Mouse (Mus musculus) MEL (cell line): ENCODE measurements around the gene Zfp771. TPM values are rescaled to one million over a fixed set of nuclear protein-coding genes. Genes with fewer than 3 reads are reported as not detected.

Experiments
- DNase-seq: peaks from one replicate; pipeline ENCODE4 v3.0.0; 2011; ENCODE audit warnings: low read depth, low spot score
- H3K27ac ChIP-seq: 2 replicates; pipeline ENCODE4 v1.5.1; 2012; ENCODE audit warnings: low read depth, mild to moderate bottlenecking, control low read depth, low read length, moderate library complexity; ENCODE audit not compliant: control insufficient read depth
- H3K27me3 ChIP-seq, 2 experiments: fragments of 150-350 bp in 1 of 2; sonication (generic) in 1 of 2; 2 replicates each; pipeline ENCODE4 v1.6.1; 2012; ENCODE audit warnings: low read length in 2 of 2, mild to moderate bottlenecking in 2 of 2, improper control_type of control experiment in 1 of 2, moderate library complexity in 1 of 2; ENCODE audit not compliant: insufficient read depth in 2 of 2, control insufficient read depth in 1 of 2
- H3K36me3 ChIP-seq, 2 experiments: 2 replicates each; pipeline ENCODE4 v1.6.1; 2012 to 2014; ENCODE audit warnings: low read length in 2 of 2, improper control_type of control experiment in 1 of 2, inconsistent platforms in 1 of 2, mild to moderate bottlenecking in 1 of 2; ENCODE audit not compliant: insufficient read depth in 2 of 2, control insufficient read depth in 1 of 2
- H3K4me1 ChIP-seq, 2 experiments: fragments of 150-350 bp in 1 of 2; sonication (generic) in 1 of 2; 2 replicates each; pipeline ENCODE4 v1.6.1; 2012; ENCODE audit warnings: low read length in 2 of 2, improper control_type of control experiment in 1 of 2, mild to moderate bottlenecking in 1 of 2; ENCODE audit not compliant: insufficient read depth in 2 of 2, control insufficient read depth in 1 of 2
- H3K4me3 ChIP-seq, 2 experiments: fragments of 150-350 bp in 1 of 2; sonication (generic) in 1 of 2; 2 replicates each; pipeline ENCODE4 v1.5.1; 2012; ENCODE audit warnings: low read depth in 2 of 2, low read length in 2 of 2, mild to moderate bottlenecking in 2 of 2, moderate library complexity in 2 of 2, control low read depth in 1 of 2, improper control_type of control experiment in 1 of 2; ENCODE audit not compliant: control insufficient read depth in 1 of 2, insufficient read depth in 1 of 2
- H3K79me2 ChIP-seq: 2 replicates; pipeline ENCODE4 v1.6.1; 2012; ENCODE audit warnings: mild to moderate bottlenecking, low read length, moderate library complexity; ENCODE audit not compliant: control insufficient read depth, poor library complexity, insufficient read depth
- H3K9ac ChIP-seq: 2 replicates; pipeline ENCODE4 v1.6.1; 2012; ENCODE audit warnings: low read depth, mild to moderate bottlenecking, control low read depth, low read length, moderate library complexity; ENCODE audit not compliant: control insufficient read depth, poor library complexity, severe bottlenecking
- H3K9me3 ChIP-seq: fragments of 150-350 bp; sonication (generic); replicated peaks from 2 replicates; pipeline ENCODE4 v1.6.1; 2012; ENCODE audit warnings: mild to moderate bottlenecking, low read length, improper control_type of control experiment, moderate library complexity; ENCODE audit not compliant: insufficient read depth
- CHD1 ChIP-seq: IDR thresholded peaks from 2 replicates; pipeline ENCODE4 v1.6.1; 2012; ENCODE audit warnings: low read depth, mild to moderate bottlenecking, inconsistent platforms, low read length, improper control_type of control experiment
- CHD2 ChIP-seq: IDR thresholded peaks from 2 replicates; pipeline ENCODE4 v1.6.1; 2011; ENCODE audit warnings: low read length, improper control_type of control experiment
- CTCF ChIP-seq, 3 experiments: IDR thresholded peaks in 2 of 3; conservative IDR thresholded peaks in 1 of 3; 2 replicates each; pipeline ENCODE4 v1.5.1; 2011 to 2012; ENCODE audit warnings: low read length in 3 of 3, low read depth in 2 of 3, mild to moderate bottlenecking in 2 of 3, improper control_type of control experiment in 1 of 3, inconsistent platforms in 1 of 3, mixed read lengths in 1 of 3, moderate library complexity in 1 of 3; ENCODE audit not compliant: control insufficient read depth in 1 of 3, insufficient read depth in 1 of 3, poor library complexity in 1 of 3, severe bottlenecking in 1 of 3
- ELF1 ChIP-seq: IDR thresholded peaks from 2 replicates; pipeline ENCODE4 v1.6.1; 2014; ENCODE audit warnings: low read depth, mild to moderate bottlenecking, inconsistent platforms, low read length, improper control_type of control experiment, moderate library complexity
- EP300 ChIP-seq, 2 experiments: IDR thresholded peaks; 2 replicates each; pipeline ENCODE4 v1.6.1; 2011; ENCODE audit warnings: improper control_type of control experiment in 2 of 2, low read length in 2 of 2, low read depth in 1 of 2, mild to moderate bottlenecking in 1 of 2
- GABPA ChIP-seq: IDR thresholded peaks from 2 replicates; pipeline ENCODE4 v1.6.1; 2012; ENCODE audit warnings: low read depth, mild to moderate bottlenecking, inconsistent platforms, low read length, improper control_type of control experiment, moderate library complexity
- MAFK ChIP-seq: IDR thresholded peaks from 2 replicates; pipeline ENCODE4 v1.6.1; 2011; ENCODE audit warnings: low read depth, mild to moderate bottlenecking, low read length, improper control_type of control experiment, borderline replicate concordance
- MAX ChIP-seq: IDR thresholded peaks from 2 replicates; pipeline ENCODE4 v1.6.1; 2011; ENCODE audit warnings: low read length, improper control_type of control experiment
- MXI1 ChIP-seq: IDR thresholded peaks from 2 replicates; pipeline ENCODE4 v1.6.1; 2011; ENCODE audit warnings: mild to moderate bottlenecking, low read depth, low read length, improper control_type of control experiment
- MYC ChIP-seq: IDR thresholded peaks from 2 replicates; pipeline ENCODE4 v1.6.1; 2011; ENCODE audit warnings: low read depth, mild to moderate bottlenecking, low read length, improper control_type of control experiment, moderate library complexity
- RCOR1 ChIP-seq: IDR thresholded peaks from 2 replicates; pipeline ENCODE4 v1.6.1; 2012; ENCODE audit warnings: low read depth, mild to moderate bottlenecking, inconsistent platforms, low read length, improper control_type of control experiment
- SIN3A ChIP-seq: IDR thresholded peaks from 2 replicates; pipeline ENCODE4 v1.6.1; 2012; ENCODE audit warnings: low read length, improper control_type of control experiment, inconsistent platforms
- TAL1 ChIP-seq: IDR thresholded peaks from 2 replicates; pipeline ENCODE4 v1.6.1; 2012; ENCODE audit warnings: mild to moderate bottlenecking, inconsistent platforms, low read length, moderate library complexity, mixed read lengths
- TCF12 ChIP-seq: IDR thresholded peaks from 2 replicates; pipeline ENCODE4 v1.6.1; 2014; ENCODE audit warnings: low read depth, mild to moderate bottlenecking, inconsistent platforms, low read length, improper control_type of control experiment, moderate library complexity
- USF1 ChIP-seq: IDR thresholded peaks from 2 replicates; pipeline ENCODE4 v1.6.1; 2014; ENCODE audit warnings: low read depth, mild to moderate bottlenecking, inconsistent platforms, low read length, improper control_type of control experiment, moderate library complexity
- USF2 ChIP-seq, 2 experiments: IDR thresholded peaks; 2 replicates each; pipeline ENCODE4 v1.6.1; 2011 to 2012; ENCODE audit warnings: improper control_type of control experiment in 2 of 2, low read length in 2 of 2, borderline replicate concordance in 1 of 2, inconsistent platforms in 1 of 2, low read depth in 1 of 2, mild to moderate bottlenecking in 1 of 2; ENCODE audit not compliant: insufficient read depth in 1 of 2
- ZKSCAN1 ChIP-seq: IDR thresholded peaks from 2 replicates; pipeline ENCODE4 v1.6.1; 2012; ENCODE audit warnings: low read depth, mild to moderate bottlenecking, inconsistent platforms, low read length, improper control_type of control experiment, moderate library complexity
- ZMIZ1 ChIP-seq: IDR thresholded peaks from 2 replicates; pipeline ENCODE4 v1.6.1; 2012; ENCODE audit warnings: low read depth, mild to moderate bottlenecking, inconsistent platforms, low read length, improper control_type of control experiment, moderate library complexity
- ZNF384 ChIP-seq: IDR thresholded peaks from 2 replicates; pipeline ENCODE4 v1.6.1; 2012; ENCODE audit warnings: low read depth, mild to moderate bottlenecking, inconsistent platforms, low read length, improper control_type of control experiment
- polyA plus RNA-seq, 2 experiments: library from polyadenylated mRNA; stranded (reverse) in 1 of 2; unstranded in 1 of 2; fragments of >175 nt in 1 of 2; fragments of >200 nt in 1 of 2; gene quantifications; 2 replicates each; pipeline versions ENCODE4 v1.2.1 to v1.2.4; 2012; ENCODE audit warnings: low replicate concordance in 2 of 2, low read depth in 1 of 2; ENCODE audit not compliant: insufficient read length in 2 of 2, insufficient read depth in 1 of 2, missing spikeins in 1 of 2
- total RNA-seq: library from RNA; depleted of rRNA; stranded (reverse); fragments of 300-350 nt; gene quantifications from 2 replicates; pipeline ENCODE4 v1.2.3, GENCODE M21; 2012

Gene Zfp771
- total and polyA plus RNA-seq, 3 experiments = 33.4 to 58.3 TPM; not detected in 1

- no peak for DNase-seq
- TF ChIP-seq MXI1 (no peak), CTCF (IDR thresholded peaks at IDR 0.05 in 2 of 3, conservative IDR thresholded peaks at IDR 0.05 in 1 of 3; ENCODE audit: control insufficient read depth in 1 of 3, insufficient read depth in 1 of 3, low read depth in 2 of 3, low read length in 3 of 3, poor library complexity in 1 of 3, severe bottlenecking in 1 of 3) (no peak), TCF12 (no peak), ELF1 (no peak), GABPA (no peak), USF2 (IDR thresholded peaks at IDR 0.05; ENCODE audit: borderline replicate concordance in 1 of 2, insufficient read depth in 1 of 2, low read depth in 1 of 2, low read length in 2 of 2) (no peak), USF1 (no peak)
- Histone ChIP-seq H3K9me3 (no peaks in the 10 kb centered on the region), H3K27ac (no peak overlapping the region), H3K4me3 (peak overlapping the region; percentile 80 to 83), H3K79me2 (peaks cover 37% of the 10 kb centered on the region), H3K9ac (peak overlapping the region; percentile 94), H3K36me3 (peaks cover 0 to 14% of the 10 kb centered on the region in 2 experiments; a peak in 2 of 4 replicates), H3K4me1 (peaks cover 2 to 20% of the 10 kb centered on the region in 2 experiments; a peak in 3 of 4 replicates), H3K27me3 (no peaks in the 10 kb centered on the region)
These were observed 12.7 kb upstream of the Zfp771 start for GRCm38 (mm10) chr7:127231376-127231775.

- Histone ChIP-seq H3K27ac (peak overlapping the region; percentile 74), H3K4me3 (peak overlapping the region; percentile 80 to 83), H3K9me3 (no peaks in the 10 kb centered on the region), H3K9ac (peak overlapping the region; percentile 94), H3K36me3 (peaks cover 0 to 14% of the 10 kb centered on the region in 2 experiments; a peak in 3 of 4 replicates), H3K79me2 (peaks cover 37% of the 10 kb centered on the region), H3K27me3 (no peaks in the 10 kb centered on the region), H3K4me1 (peaks cover 2 to 20% of the 10 kb centered on the region in 2 experiments; a peak in 3 of 4 replicates)
- no peak for DNase-seq
- TF ChIP-seq CHD2 (no peak), MAFK (no peak), TAL1 (no peak), CHD1 (peak; percentile 92; the same call in 1 of the 2 replicates), ZKSCAN1 (no peak), MYC (peak; percentile 68; the same call in 1 of the 2 replicates), MXI1 (peak; percentile 56; the same call in 1 of the 2 replicates), SIN3A (peak; percentile 59; the same call in 1 of the 2 replicates), MAX (peak; percentile 42), RCOR1 (no peak), EP300 (IDR thresholded peaks at IDR 0.05; ENCODE audit: low read depth in 1 of 2, low read length in 2 of 2) (peak in 1 of 2 experiments; percentile 18; a peak in 3 of 4 replicates), TCF12 (no peak), ZNF384 (peak; percentile 64), ZMIZ1 (peak; percentile 84)
These were observed 12.1 kb upstream of the Zfp771 start for GRCm38 (mm10) chr7:127231826-127232621.
